Mouse (Mus musculus): ENCODE measurements around the gene Rab8b. TPM values are rescaled to one million over a fixed set of nuclear protein-coding genes. Genes with fewer than 3 reads are reported as not detected.

Gene Rab8b
- 10 to 100 TPM; 34.6 to 38.7 TPM for total RNA-seq (2021)
- long read RNA-seq, experiment 1, full-length matches to known transcripts: 19 of 33 reads
- long read RNA-seq, experiment 1, partial matches to known transcripts: 1 of 33 reads
- long read RNA-seq, experiment 1, other reads (novel, unspliced or antisense): 13 of 33 reads
- long read RNA-seq, experiment 2, full-length matches to known transcripts: 9 of 14 reads
- long read RNA-seq, experiment 2, partial matches to known transcripts: 0 of 14 reads
- long read RNA-seq, experiment 2, other reads (novel, unspliced or antisense): 5 of 14 reads

GRCm38 (mm10) chr9:66919382-66919971, at the start of gene Rab8b:
Gene Rab8b (minus strand): TSS chr9:66919687.
- DNase-seq (ENCODE audit: low spot score in 2 of 2): peak; percentile 97 to 98

- no peak for DNase-seq (ENCODE audit: low spot score in 2 of 2)
Measured at GRCm38 (mm10) chr9:66967492-66967891, 48.0 kb upstream of the Rab8b start.

- DNase-seq (ENCODE audit: low spot score in 2 of 2): peak in 1 of 2 experiments; percentile 35
Measured at GRCm38 (mm10) chr9:66961478-66961877, 42.0 kb upstream of the Rab8b start.

GRCm38 (mm10) chr9:66957451-66957850, 38.0 kb upstream of the Rab8b start:
- DNase-seq (ENCODE audit: low spot score in 2 of 2): no peak

GRCm38 (mm10) chr9:66952886-66953285, 33.4 kb upstream of the Rab8b start:
- no peak for DNase-seq (ENCODE audit: low spot score in 2 of 2)

GRCm38 (mm10) chr9:66952321-66952720, 32.8 kb upstream of the Rab8b start:
- no peak for DNase-seq (ENCODE audit: low spot score in 2 of 2)

- no peak for DNase-seq (ENCODE audit: low spot score in 2 of 2)
Measured at GRCm38 (mm10) chr9:66948536-66948935, 29.0 kb upstream of the Rab8b start.

GRCm38 (mm10) chr9:66945647-66946641, 26.5 kb upstream of the Rab8b start, which contains the start of gene Rps27l:
Gene Rps27l (plus strand): TSS chr9:66946086.
- peak; percentile 89 to 91 for DNase-seq (ENCODE audit: low spot score in 2 of 2)

- DNase-seq (ENCODE audit: low spot score in 2 of 2): no peak
Measured at GRCm38 (mm10) chr9:66945161-66945560, 25.7 kb upstream of the Rab8b start.

- peak in 1 of 2 experiments; percentile 43 for DNase-seq (ENCODE audit: low spot score in 2 of 2)
Measured at GRCm38 (mm10) chr9:66938836-66939235, 19.3 kb upstream of the Rab8b start.

GRCm38 (mm10) chr9:66937507-66937906, 18.0 kb upstream of the Rab8b start:
- DNase-seq (ENCODE audit: low spot score in 2 of 2): no peak

GRCm38 (mm10) chr9:66933869-66934808, 14.7 kb upstream of the Rab8b start:
- no peak for DNase-seq (ENCODE audit: low spot score in 2 of 2)

- no peak for DNase-seq (ENCODE audit: low spot score in 2 of 2)
Measured at GRCm38 (mm10) chr9:66930351-66930750, 10.9 kb upstream of the Rab8b start.

- DNase-seq (ENCODE audit: low spot score in 2 of 2): no peak
Measured at GRCm38 (mm10) chr9:66927696-66928402, 8.4 kb upstream of the Rab8b start.

- no peak for DNase-seq (ENCODE audit: low spot score in 2 of 2)
Measured at GRCm38 (mm10) chr9:66925853-66926252, 6.4 kb upstream of the Rab8b start.

- DNase-seq (ENCODE audit: low spot score in 2 of 2): no peak
Measured at GRCm38 (mm10) chr9:66922076-66922475, 2.6 kb upstream of the Rab8b start.

- DNase-seq (ENCODE audit: low spot score in 2 of 2): no peak
Measured at GRCm38 (mm10) chr9:66920488-66921279, 1.2 kb upstream of the Rab8b start.

- peak; percentile 7 to 29 for DNase-seq (ENCODE audit: low spot score in 2 of 2)
Measured at GRCm38 (mm10) chr9:66919981-66920380, 494 bp upstream of the Rab8b start.
